Mouse (Mus musculus) CH12.LX (cell line): ENCODE measurements at regions not wholly inside any gene's neighbourhood (a gene's known extent, or its start where the extent isn't known, plus 50 kb on each side); places are given as distances from the start of the nearest gene placed in this dataset.

Source experiments
- DNase-seq: peaks from one replicate; pipeline ENCODE4 v3.0.0-alpha.2; 2013; ENCODE audit errors: extremely low read depth
- H3K27ac ChIP-seq: 2 replicates; pipeline ENCODE4 v1.5.1; 2012; ENCODE audit warnings: low read depth, mild to moderate bottlenecking, control low read depth, moderate library complexity; ENCODE audit not compliant: insufficient read depth
- H3K27me3 ChIP-seq: replicated peaks from 2 replicates; pipeline ENCODE3; 2012; ENCODE audit warnings: inconsistent platforms
- H3K36me3 ChIP-seq, 2 experiments: replicated peaks in 1 of 2; 2 replicates each; pipeline versions ENCODE3 to v1.6.1; 2012; ENCODE audit warnings: inconsistent platforms in 1 of 2, low read length in 1 of 2, mild to moderate bottlenecking in 1 of 2, mixed read lengths in 1 of 2, moderate library complexity in 1 of 2; ENCODE audit not compliant: control insufficient read depth in 1 of 2, insufficient read depth in 1 of 2
- H3K4me1 ChIP-seq, 2 experiments: 2 replicates each; pipeline ENCODE4 v1.6.1; 2012; ENCODE audit warnings: inconsistent platforms in 1 of 2, moderate library complexity in 1 of 2; ENCODE audit not compliant: insufficient read depth in 2 of 2, control insufficient read depth in 1 of 2
- H3K4me2 ChIP-seq: 2 replicates; pipeline ENCODE4 v1.6.1; 2012; ENCODE audit warnings: low read depth, mild to moderate bottlenecking, control low read depth; ENCODE audit not compliant: poor library complexity, insufficient read depth, severe bottlenecking
- H3K4me3 ChIP-seq, 3 experiments: fragments of 150-350 bp in 1 of 3; sonication (generic) in 1 of 3; replicated peaks in 1 of 3; 2 replicates each; pipeline versions ENCODE3 to v1.5.1; 2011 to 2012; ENCODE audit warnings: low read depth in 2 of 3, low read length in 2 of 3, mild to moderate bottlenecking in 2 of 3, moderate library complexity in 2 of 3, control low read depth in 1 of 3, improper control_type of control experiment in 1 of 3, inconsistent platforms in 1 of 3, mixed read lengths in 1 of 3; ENCODE audit not compliant: poor library complexity in 1 of 3
- H3K79me2 ChIP-seq: replicated peaks from 2 replicates; pipeline ENCODE4 v1.6.1; 2012; ENCODE audit warnings: mild to moderate bottlenecking, moderate library complexity; ENCODE audit not compliant: control insufficient read depth, poor library complexity, insufficient read depth, severe bottlenecking; ENCODE audit errors: extremely low read depth
- H3K9ac ChIP-seq: 2 replicates; pipeline ENCODE4 v1.6.1; 2012; ENCODE audit warnings: low read depth, mild to moderate bottlenecking, control low read depth, moderate library complexity; ENCODE audit not compliant: insufficient read depth
- H3K9me3 ChIP-seq: replicated peaks from 2 replicates; pipeline ENCODE3; 2012; ENCODE audit warnings: low read length, inconsistent platforms, mixed read lengths
- BHLHE40 ChIP-seq: IDR thresholded peaks from 2 replicates; pipeline ENCODE4 v1.6.1; 2011; ENCODE audit warnings: mild to moderate bottlenecking, low read depth, low read length, improper control_type of control experiment
- CHD1 ChIP-seq: IDR thresholded peaks from 2 replicates; pipeline ENCODE4 v1.6.1; 2012; ENCODE audit warnings: low read depth, low read length, improper control_type of control experiment, inconsistent platforms
- EP300 ChIP-seq: IDR thresholded peaks from 2 replicates; pipeline ENCODE4 v1.6.1; 2011; ENCODE audit warnings: low read length, improper control_type of control experiment
- JUND ChIP-seq: conservative IDR thresholded peaks from 2 replicates; pipeline ENCODE4 v1.6.1; 2011; ENCODE audit warnings: low read depth, low read length, improper control_type of control experiment
- MAX ChIP-seq: IDR thresholded peaks from 2 replicates; pipeline ENCODE4 v1.6.1; 2011; ENCODE audit warnings: low read length, improper control_type of control experiment
- MEF2A ChIP-seq: IDR thresholded peaks from 2 replicates; pipeline ENCODE4 v1.6.1; 2014; ENCODE audit warnings: low read depth, mild to moderate bottlenecking, inconsistent platforms, low read length, improper control_type of control experiment, borderline replicate concordance
- MYC ChIP-seq: IDR thresholded peaks from 2 replicates; pipeline ENCODE4 v1.6.1; 2011; ENCODE audit warnings: low read depth, mild to moderate bottlenecking, improper control_type of control experiment, low read length
- POLR2AphosphoS2 ChIP-seq: IDR thresholded peaks from 2 replicates; pipeline ENCODE4 v1.6.1; 2011; ENCODE audit warnings: low read depth, low read length, improper control_type of control experiment
- RCOR1 ChIP-seq: conservative IDR thresholded peaks from 2 replicates; pipeline ENCODE4 v1.6.1; 2012; ENCODE audit warnings: low read depth, mild to moderate bottlenecking, inconsistent platforms, low read length, improper control_type of control experiment
- SIN3A ChIP-seq: IDR thresholded peaks from 2 replicates; pipeline ENCODE4 v1.6.1; 2012; ENCODE audit warnings: low read length, improper control_type of control experiment, inconsistent platforms
- USF2 ChIP-seq: conservative IDR thresholded peaks from 2 replicates; pipeline ENCODE4 v1.6.1; 2011; ENCODE audit warnings: low read depth, low read length, improper control_type of control experiment
- ZMIZ1 ChIP-seq: IDR thresholded peaks from 2 replicates; pipeline ENCODE4 v1.6.1; 2012; ENCODE audit warnings: low read depth, mild to moderate bottlenecking, inconsistent platforms, low read length, improper control_type of control experiment
- dilution Hi-C: fragments of 300-500 bp; cut with MboI; formaldehyde crosslinking; loops from 2 replicates; pipeline ENCODE4 v1.14.3; 2020; ENCODE audit warnings: low sequenced_read_pairs; ENCODE audit not compliant: extremely low pct_unique_long_range_greater_than_20kb, extremely low pct_ligation_motif_present
- in situ Hi-C: fragments of 300-500 bp; cut with MboI; formaldehyde crosslinking; loops from 3 replicates; pipeline ENCODE4 v1.14.3; 2019; ENCODE audit warnings: low sequenced_read_pairs, low pct_ligation_motif_present, low pct_unique_long_range_greater_than_20kb, mixed read lengths

- Histone ChIP-seq H3K4me1 (peaks cover 9 to 56% of the 10 kb centered on the region in 2 experiments; a peak in 3 of 4 replicates), H3K27me3 (no peaks in the 10 kb centered on the region), H3K9me3 (peaks cover 7% of the 10 kb centered on the region), H3K4me3 (no peak overlapping the region), H3K9ac (no peak overlapping the region), H3K36me3 (no peaks in the 10 kb centered on the region), H3K27ac (no peak overlapping the region), H3K4me2 (no peak overlapping the region), H3K79me2 (no peaks in the 10 kb centered on the region)
- TF ChIP-seq ZMIZ1, result no peak
- dilution Hi-C loops (no loop called here), in situ Hi-C loops (no loop called here)
- DNase-seq, result no peak
Observed at GRCm38 (mm10) chr13:44419472-44420226, 309.6 kb upstream of the Jarid2 start.

DNA sequence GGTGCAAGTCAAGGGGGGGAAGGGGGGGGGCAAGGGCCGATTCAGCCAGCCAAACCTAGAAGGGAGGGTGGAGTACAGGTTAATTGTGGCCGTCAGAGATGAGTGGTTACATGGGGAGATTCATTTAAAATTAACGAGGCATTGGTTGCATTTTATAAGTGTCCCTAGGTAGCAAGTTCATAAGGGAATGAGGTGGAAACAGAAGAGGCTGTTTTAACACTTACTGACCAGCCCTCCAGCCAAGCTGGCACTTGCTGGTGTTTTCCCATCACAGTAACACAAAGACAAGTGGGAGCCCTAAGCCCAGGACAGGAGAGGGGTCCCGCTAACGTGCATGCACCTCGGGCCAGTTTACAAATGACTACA, 309.1 kb upstream of the Jarid2 start:
- Histone ChIP-seq H3K9me3 (peaks cover 7% of the 10 kb centered on the region), H3K27ac (no peak overlapping the region), H3K4me1 (peaks cover 9 to 53% of the 10 kb centered on the region in 2 experiments; a peak in 3 of 4 replicates), H3K9ac (no peak overlapping the region), H3K36me3 (no peaks in the 10 kb centered on the region), H3K4me2 (no peak overlapping the region), H3K79me2 (no peaks in the 10 kb centered on the region), H3K27me3 (no peaks in the 10 kb centered on the region), H3K4me3 (no peak overlapping the region)
- no peak for DNase-seq
- in situ Hi-C loops, result no loop called here
- dilution Hi-C loops, result no loop called here
- no peak for TF ChIP-seq MAX
- no peak for TF ChIP-seq ZMIZ1
- TF ChIP-seq RCOR1, result no peak
- no peak for TF ChIP-seq MEF2A
- no peak for TF ChIP-seq POLR2AphosphoS2
- no peak for TF ChIP-seq CHD1

- dilution Hi-C loops, result no loop called here
- H3K9ac ChIP-seq, result no peak overlapping the region
Observed at GRCm38 (mm10) chr13:44420941-44421340, 308.3 kb upstream of the Jarid2 start.

More at GRCm38 (mm10) chr13:44420941-44421340, 308.3 kb upstream of the Jarid2 start:
- H3K27me3 ChIP-seq, result no peaks in the 10 kb centered on the region
- H3K36me3 ChIP-seq, result no peaks in the 10 kb centered on the region
- H3K4me2 ChIP-seq, result no peak overlapping the region
- peaks cover 7% of the 10 kb centered on the region for H3K9me3 ChIP-seq
- peak; percentile 38 for DNase-seq
- no peak overlapping the region for H3K27ac ChIP-seq
- TF ChIP-seq BHLHE40 (no peak; the same call in 1 of the 2 replicates), MYC (no peak), SIN3A (no peak), JUND (no peak), RCOR1 (no peak), ZMIZ1 (no peak), USF2 (no peak), EP300 (no peak)
- in situ Hi-C loops, result no loop called here
- H3K79me2 ChIP-seq, result no peaks in the 10 kb centered on the region
- no peak overlapping the region for H3K4me3 ChIP-seq
- H3K4me1 ChIP-seq, result peaks cover 9 to 53% of the 10 kb centered on the region in 2 experiments; a peak in 3 of 4 replicates
